Mouse (Mus musculus) testis, adult 2 months (tissue): Measurements from ENCODE around the gene Satb1. TPM values are rescaled to one million over a fixed set of nuclear protein-coding genes. Genes with fewer than 3 reads are reported as not detected.
A peak's percentile ranks its signal among the peaks of the same experiment; 100 is the strongest.

Experiments used
- H3K27ac ChIP-seq: fragments of 200-500 bp; 2 replicates; pipeline ENCODE4 v1.5.1; 2012; ENCODE audit warnings: low read depth, low read length; ENCODE audit not compliant: control insufficient read depth, insufficient read depth
- H3K27me3 ChIP-seq: fragments of 200-500 bp; 2 replicates; pipeline ENCODE4 v1.6.1; 2012; ENCODE audit warnings: mild to moderate bottlenecking, low read length, moderate library complexity; ENCODE audit not compliant: control insufficient read depth, insufficient read depth
- H3K36me3 ChIP-seq: fragments of 200-500 bp; 2 replicates; pipeline ENCODE4 v1.6.1; 2012; ENCODE audit warnings: mild to moderate bottlenecking, low read length; ENCODE audit not compliant: control insufficient read depth, insufficient read depth
- H3K4me1 ChIP-seq: fragments of 200-500 bp; 2 replicates; pipeline ENCODE4 v1.6.1; 2012; ENCODE audit warnings: low read length; ENCODE audit not compliant: control insufficient read depth, insufficient read depth
- H3K4me3 ChIP-seq: fragments of 200-500 bp; 2 replicates; pipeline ENCODE4 v1.5.1; 2012; ENCODE audit warnings: low read depth, mild to moderate bottlenecking, low read length, moderate library complexity, mixed read lengths; ENCODE audit not compliant: control insufficient read depth
- CTCF ChIP-seq: fragments of 200-500 bp; IDR thresholded peaks from 2 replicates; pipeline ENCODE4 v1.5.1; 2012; ENCODE audit warnings: low read depth, mild to moderate bottlenecking, inconsistent platforms, low read length, moderate library complexity; ENCODE audit not compliant: control insufficient read depth, insufficient read depth, insufficient replicate concordance
- POLR2A ChIP-seq: fragments of 200-500 bp; IDR thresholded peaks from 2 replicates; pipeline ENCODE4 v1.6.1; 2012; ENCODE audit warnings: low read depth, mild to moderate bottlenecking, inconsistent platforms, low read length, moderate library complexity; ENCODE audit not compliant: control insufficient read depth
- polyA plus RNA-seq: library from polyadenylated mRNA; depleted of rRNA; stranded (reverse); fragments of >200 nt; gene quantifications from 2 replicates; pipeline ENCODE4 v1.2.3, GENCODE M21; 2012

The Satb1 gene
- polyA plus RNA-seq, 1 experiment: 1.0 TPM

DNA sequence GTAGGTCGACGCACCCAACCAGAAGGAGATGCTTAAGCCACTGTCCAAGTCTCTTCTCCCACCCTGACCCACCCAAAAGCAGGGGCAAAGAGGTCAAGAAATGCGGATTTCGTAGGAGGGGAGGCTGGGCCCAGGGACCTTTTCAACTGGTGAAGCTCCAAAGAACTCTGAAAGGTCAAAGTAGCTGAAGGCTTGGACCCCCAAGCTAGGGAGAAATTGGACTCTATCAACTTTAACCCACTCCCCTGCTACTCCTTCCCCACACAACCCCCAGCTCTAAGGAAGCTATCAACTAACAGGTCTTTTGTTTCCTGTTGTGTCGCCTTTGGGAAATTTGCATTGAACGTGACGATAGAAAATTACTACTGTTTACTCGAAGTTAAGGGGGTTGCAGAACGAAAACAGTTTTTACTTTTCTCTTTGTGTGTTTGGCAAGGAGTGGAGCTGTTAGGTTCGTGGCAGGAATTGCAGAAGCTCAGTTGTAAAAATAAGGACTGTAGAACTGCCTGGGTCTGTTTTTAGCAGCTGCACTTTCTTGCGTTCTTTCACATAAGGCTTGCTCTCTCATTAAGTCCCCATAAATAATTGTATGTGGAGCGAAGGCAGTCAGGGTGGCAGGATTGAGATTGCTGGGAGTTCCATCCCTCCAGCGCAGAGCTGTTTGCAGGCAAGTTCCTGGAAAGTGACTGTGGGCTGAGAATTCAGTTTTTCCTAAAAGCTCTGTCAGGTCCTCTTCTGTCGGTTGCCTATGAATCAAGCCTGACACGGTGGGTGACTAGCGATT is 680 bp upstream of the Satb1 start:
- H3K4me1 ChIP-seq: peaks cover 13% of the 10 kb centered on the region
- H3K4me3 ChIP-seq: no peak overlapping the region
- peaks cover 6% of the 10 kb centered on the region for H3K27me3 ChIP-seq
- no peak overlapping the region for H3K27ac ChIP-seq
- TF ChIP-seq POLR2A (no peak), CTCF (no peak)
- H3K36me3 ChIP-seq: no peaks in the 10 kb centered on the region

DNA sequence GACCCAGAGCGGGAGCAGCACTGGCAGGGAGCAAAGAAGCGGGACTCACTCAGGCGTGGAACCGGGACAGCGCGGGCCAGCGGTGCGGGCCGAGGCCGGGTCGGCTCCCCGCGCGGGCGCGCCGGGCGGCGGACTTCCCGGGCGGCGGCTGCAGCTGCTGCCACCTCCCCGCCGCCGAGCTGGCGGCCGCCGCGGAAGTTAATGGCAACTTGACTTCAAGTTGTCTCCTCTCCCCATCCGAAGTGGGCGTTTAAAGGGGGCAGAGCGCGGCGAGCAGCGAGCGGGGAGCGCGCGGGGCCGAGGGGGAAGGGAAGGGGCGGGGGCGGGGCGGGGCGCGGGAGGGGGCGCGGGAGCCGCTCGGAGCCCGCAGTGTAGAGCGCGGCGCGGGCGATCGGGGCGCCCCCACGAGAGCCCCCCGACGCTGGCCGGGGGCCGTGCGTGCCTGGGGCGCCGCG is 642 bp downstream of the Satb1 start:
- H3K4me1 ChIP-seq: peaks cover 13% of the 10 kb centered on the region
- H3K4me3 ChIP-seq: peak overlapping the region; percentile 72
- TF ChIP-seq CTCF: no peak
- TF ChIP-seq POLR2A: no peak
- H3K36me3 ChIP-seq: no peaks in the 10 kb centered on the region
- no peak overlapping the region for H3K27ac ChIP-seq
- H3K27me3 ChIP-seq: peaks cover 6% of the 10 kb centered on the region

DNA sequence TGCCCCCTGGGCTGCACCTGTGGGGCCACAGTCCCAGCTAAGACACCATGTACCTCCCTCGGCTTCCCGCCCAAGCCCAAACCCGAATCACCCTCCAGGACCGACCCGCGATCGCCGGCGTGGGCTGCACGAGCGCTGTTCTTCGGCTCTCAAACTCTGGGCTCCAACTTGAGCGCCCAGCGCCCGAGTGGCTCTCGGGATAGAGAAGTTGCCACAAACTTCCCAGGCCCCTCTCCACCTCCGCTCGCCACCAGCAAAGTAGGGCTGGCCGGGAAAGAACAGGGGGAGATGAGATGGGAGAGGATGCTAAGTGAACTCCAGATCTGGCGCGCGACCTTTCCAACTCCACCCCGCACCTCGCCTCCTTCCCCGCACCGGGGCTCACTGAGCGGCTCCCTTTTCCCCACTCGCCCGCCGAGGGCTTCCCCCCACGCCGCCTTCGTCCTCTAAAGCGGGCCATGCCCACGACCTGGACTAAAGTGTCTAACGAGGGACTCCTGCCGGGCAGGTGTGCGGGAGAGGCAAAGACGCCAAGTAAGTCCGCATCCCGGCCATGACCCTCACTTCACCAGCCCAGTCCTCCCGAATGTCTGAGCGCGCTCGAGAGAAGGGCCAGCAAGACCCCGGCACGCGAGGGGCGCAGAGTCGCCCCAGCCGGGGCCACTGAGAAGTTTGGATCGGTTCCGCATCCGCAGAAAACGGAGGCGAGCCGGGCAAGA is 1.2 kb downstream of the Satb1 start:
- H3K27ac ChIP-seq: no peak overlapping the region
- peak overlapping the region; percentile 72 for H3K4me3 ChIP-seq
- TF ChIP-seq CTCF: no peak
- TF ChIP-seq POLR2A: no peak
- no peaks in the 10 kb centered on the region for H3K36me3 ChIP-seq
- H3K27me3 ChIP-seq: peaks cover 6% of the 10 kb centered on the region
- H3K4me1 ChIP-seq: peaks cover 13% of the 10 kb centered on the region

DNA sequence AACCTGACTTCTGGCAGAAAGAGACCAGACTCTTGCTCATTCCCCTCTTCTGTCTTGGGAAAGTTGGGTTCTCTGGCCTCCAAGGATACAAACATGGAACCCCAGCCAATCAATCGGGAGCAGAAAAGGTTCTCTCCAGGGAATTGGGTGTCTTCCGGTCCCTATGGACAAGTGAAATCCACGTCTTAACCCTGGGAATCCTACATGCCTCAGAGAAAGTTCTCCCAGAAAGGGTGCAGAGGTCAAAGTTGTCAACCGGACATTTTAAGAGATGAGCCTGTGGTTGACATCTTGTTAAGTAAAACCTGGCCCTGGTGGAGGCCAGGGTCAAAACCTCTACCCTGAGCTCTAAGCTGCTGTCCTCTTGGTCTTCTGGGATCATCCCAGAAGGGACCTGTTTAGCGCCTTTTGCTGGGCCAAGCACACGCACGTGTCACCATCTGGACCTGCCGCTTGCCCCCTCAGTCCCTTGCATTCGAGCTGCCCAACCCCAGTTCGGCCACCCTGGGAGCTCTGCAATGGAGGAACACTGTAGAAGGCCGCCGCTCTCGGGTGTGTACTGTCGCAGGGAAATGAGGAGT is 1.9 kb downstream of the Satb1 start:
- TF ChIP-seq POLR2A (no peak), CTCF (no peak)
- Histone ChIP-seq H3K36me3 (no peaks in the 10 kb centered on the region), H3K27ac (no peak overlapping the region), H3K4me1 (peaks cover 13% of the 10 kb centered on the region), H3K27me3 (peaks cover 6% of the 10 kb centered on the region), H3K4me3 (peak overlapping the region; percentile 72)

DNA sequence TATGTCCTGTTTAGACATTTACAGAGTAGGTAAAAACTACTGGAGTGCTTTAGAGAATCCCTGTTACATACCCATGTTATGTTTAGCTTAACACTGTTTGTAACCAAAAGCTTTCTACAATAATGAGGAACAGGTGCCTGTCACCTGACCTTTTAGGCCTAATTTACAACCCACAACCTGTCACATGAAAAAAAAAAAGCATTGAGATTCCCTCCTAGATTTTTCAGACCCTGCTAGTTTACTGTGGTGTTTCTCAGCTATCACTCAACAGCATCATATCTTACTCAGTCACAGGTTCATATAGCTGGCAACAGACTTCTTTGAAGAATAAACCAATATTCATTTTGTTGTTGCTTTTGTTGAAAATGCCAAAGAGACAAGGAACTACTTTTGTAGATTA is 3.7 kb downstream of the Satb1 start:
- Histone ChIP-seq H3K36me3 (no peaks in the 10 kb centered on the region), H3K4me3 (no peak overlapping the region), H3K27me3 (peaks cover 6% of the 10 kb centered on the region), H3K4me1 (peaks cover 13% of the 10 kb centered on the region), H3K27ac (no peak overlapping the region)
- no peak for TF ChIP-seq CTCF
- TF ChIP-seq POLR2A: no peak

DNA sequence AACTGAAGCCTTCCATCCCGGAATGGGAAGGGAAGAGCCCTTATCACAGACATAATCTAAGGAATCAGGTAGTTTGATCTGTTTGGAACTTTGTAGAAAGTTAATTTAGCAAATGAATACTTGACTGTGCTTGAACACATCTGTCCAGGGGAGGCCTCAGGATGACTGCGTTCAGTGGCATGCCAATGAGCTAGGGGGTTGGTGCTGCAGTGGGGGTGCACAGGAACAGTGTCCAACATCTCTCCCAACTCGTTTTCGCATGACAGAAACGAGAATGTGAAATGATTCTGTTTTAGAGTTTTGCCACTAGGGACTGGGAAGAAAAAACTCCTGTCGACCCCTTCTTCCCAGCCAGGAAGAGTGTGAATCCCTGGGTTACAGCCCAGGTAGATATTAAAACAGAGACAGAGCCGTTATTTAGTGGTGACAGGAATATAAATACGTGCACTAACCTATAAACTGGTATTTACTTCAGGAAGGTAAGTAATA is 5.1 kb downstream of the Satb1 start:
- Histone ChIP-seq H3K27ac (no peak overlapping the region), H3K4me1 (peaks cover 10% of the 10 kb centered on the region), H3K36me3 (no peaks in the 10 kb centered on the region), H3K4me3 (no peak overlapping the region), H3K27me3 (peaks cover 6% of the 10 kb centered on the region)
- TF ChIP-seq CTCF (no peak), POLR2A (no peak)

DNA sequence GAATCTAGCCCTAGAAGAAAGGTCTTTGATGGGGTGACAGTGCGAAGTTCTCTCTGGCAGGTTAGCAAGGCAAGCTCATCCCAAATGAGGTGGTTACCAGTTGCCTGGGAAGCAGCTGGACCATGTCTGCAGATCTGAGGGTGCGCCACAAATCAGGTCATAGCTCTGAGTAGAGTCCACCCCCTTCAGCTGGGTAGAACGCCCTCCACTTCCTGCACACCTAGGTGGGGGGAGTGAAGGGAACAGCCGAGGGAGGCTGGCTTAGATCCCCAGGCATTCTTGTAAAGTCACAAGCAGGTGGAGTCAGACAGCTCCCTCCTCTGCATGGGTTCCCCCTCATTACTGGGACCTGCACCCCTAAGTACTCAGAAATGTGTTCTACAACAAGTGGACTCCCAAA is 6.6 kb downstream of the Satb1 start:
- Histone ChIP-seq H3K27ac (no peak overlapping the region), H3K4me1 (peaks cover 2% of the 10 kb centered on the region), H3K4me3 (no peak overlapping the region), H3K36me3 (no peaks in the 10 kb centered on the region), H3K27me3 (peaks cover 3% of the 10 kb centered on the region)
- TF ChIP-seq POLR2A (no peak), CTCF (no peak)
